Mouse (Mus musculus): ENCODE results near the gene Unc5c. TPM values are rescaled to one million over a fixed set of nuclear protein-coding genes. Genes with fewer than 3 reads are reported as not detected.
A peak's percentile ranks its signal among the peaks of the same experiment; 100 is the strongest.

The Unc5c gene
- polyA plus RNA-seq, 1 experiment from 2014 or later: 15.1 TPM

DNA sequence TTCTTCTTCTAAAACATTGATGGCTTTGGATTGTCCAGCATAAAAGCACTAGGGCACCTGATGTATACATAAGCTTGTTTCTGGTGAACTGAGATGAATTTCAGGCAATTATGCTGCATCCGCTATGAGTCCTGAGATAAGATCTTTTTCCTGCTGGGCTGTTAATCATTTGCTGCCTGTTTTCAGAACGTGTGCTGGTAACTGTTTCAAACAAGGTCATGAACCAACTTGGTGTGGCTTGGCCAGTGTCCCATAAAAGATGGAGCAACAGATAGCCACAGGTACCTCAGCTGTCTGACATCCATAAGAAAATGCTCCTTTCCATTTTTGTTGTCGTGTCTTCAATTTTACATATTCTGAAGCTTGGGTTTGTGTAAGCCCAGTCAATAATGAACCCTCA, 314.2 kb downstream of the Unc5c start:
- Histone ChIP-seq H3K4me1 (ENCODE audit: control insufficient read depth, insufficient read depth, low read length) (no peaks in the 10 kb centered on the region), H3K9me3 (ENCODE audit: control insufficient read depth, low read length) (no peaks in the 10 kb centered on the region), H3K4me3 (replicated peaks; ENCODE audit: low read depth, low read length) (no peak overlapping the region), H3K4me2 (ENCODE audit: low read length) (no peak overlapping the region), H3K27ac (replicated peaks; ENCODE audit: low read depth, low read length) (no peak overlapping the region), H3K27me3 (ENCODE audit: control insufficient read depth, insufficient read depth, low read length) (no peaks in the 10 kb centered on the region), H3K9ac (replicated peaks; ENCODE audit: low read length) (no peak overlapping the region), H3K36me3 (ENCODE audit: control insufficient read depth, insufficient read depth, low read length) (no peaks in the 10 kb centered on the region)
- ATAC-seq (ENCODE audit: low FRiP score, low TSS enrichment) (no peak), DNase-seq (no peak)
- WGBS: 70% methylated on average over 3 of the region's 3 CpGs

DNA sequence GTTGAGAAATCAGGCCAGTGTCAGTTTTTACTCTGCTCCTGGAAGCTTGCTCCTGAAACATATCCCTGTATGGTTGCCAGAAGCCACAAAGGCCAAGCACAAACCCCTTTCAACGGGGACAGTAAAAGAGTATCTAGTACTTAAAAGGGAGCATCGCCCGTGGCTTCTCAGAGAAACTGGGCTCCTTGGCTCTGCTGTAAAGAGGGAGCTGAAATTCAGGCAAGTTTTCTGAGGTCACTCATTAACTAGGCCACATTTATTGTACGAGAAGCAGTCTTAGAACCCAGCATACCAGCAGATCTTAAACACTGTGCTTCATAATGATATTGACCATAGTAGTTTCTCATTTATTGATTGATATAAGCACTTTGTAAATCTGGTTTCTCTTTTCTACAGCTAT, 317.5 kb downstream of the Unc5c start:
- no peak overlapping the region for H3K4me2 ChIP-seq (ENCODE audit: low read length)
- WGBS: 77% methylated on average over 4 of the region's 4 CpGs
- no peak for DNase-seq
- no peaks in the 10 kb centered on the region for H3K36me3 ChIP-seq (ENCODE audit: control insufficient read depth, insufficient read depth, low read length)
- no peaks in the 10 kb centered on the region for H3K27me3 ChIP-seq (ENCODE audit: control insufficient read depth, insufficient read depth, low read length)
- no peak overlapping the region for H3K9ac ChIP-seq (replicated peaks; ENCODE audit: low read length)
- no peaks in the 10 kb centered on the region for H3K4me1 ChIP-seq (ENCODE audit: control insufficient read depth, insufficient read depth, low read length)
- H3K27ac ChIP-seq (replicated peaks; ENCODE audit: low read depth, low read length): no peak overlapping the region
- no peak for ATAC-seq (ENCODE audit: low FRiP score, low TSS enrichment)
- no peak overlapping the region for H3K4me3 ChIP-seq (replicated peaks; ENCODE audit: low read depth, low read length)
- H3K9me3 ChIP-seq (ENCODE audit: control insufficient read depth, low read length): no peaks in the 10 kb centered on the region

DNA sequence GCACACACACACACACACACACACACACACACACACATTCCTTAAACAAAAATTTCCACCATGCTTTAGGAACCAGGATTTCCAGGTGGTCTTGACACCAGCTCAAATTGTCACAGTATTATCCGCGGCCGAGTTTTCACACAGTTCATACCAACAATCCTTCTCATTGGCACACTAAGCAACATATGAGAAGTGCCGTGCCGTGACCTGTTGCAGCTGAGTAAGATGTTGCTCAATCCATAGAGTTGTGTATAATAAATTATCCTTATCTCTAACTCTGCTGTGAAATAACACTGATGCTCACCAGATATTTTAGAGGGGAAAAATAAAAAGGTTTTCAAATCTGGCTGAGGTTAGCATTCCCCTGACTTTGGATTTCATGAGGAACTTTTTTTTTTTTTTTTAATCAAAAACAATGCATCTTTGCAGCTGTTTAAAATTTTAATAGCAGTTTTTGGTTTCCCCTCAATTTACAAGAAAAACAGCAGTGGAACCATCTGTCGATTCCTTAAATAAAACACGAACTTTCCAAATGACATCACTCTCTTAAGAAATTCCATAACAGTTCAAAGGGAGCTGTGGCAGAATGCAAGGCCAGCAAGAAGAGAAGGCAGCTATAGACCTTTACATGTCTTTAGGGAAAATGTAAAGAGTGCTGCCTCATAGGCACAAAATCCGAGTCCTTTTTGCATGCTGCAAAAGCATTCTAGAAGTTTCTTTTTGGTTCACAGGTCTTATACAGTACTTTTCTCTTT, 326.2 kb downstream of the Unc5c start:
- DNase-seq (no peak), ATAC-seq (ENCODE audit: low FRiP score, low TSS enrichment) (no peak)
- WGBS: 91% methylated on average over 8 of the region's 8 CpGs
- Histone ChIP-seq H3K9ac (replicated peaks; ENCODE audit: low read length) (no peak overlapping the region), H3K4me1 (ENCODE audit: control insufficient read depth, insufficient read depth, low read length) (no peaks in the 10 kb centered on the region), H3K27me3 (ENCODE audit: control insufficient read depth, insufficient read depth, low read length) (no peaks in the 10 kb centered on the region), H3K36me3 (ENCODE audit: control insufficient read depth, insufficient read depth, low read length) (no peaks in the 10 kb centered on the region), H3K4me2 (ENCODE audit: low read length) (no peak overlapping the region), H3K9me3 (ENCODE audit: control insufficient read depth, low read length) (no peaks in the 10 kb centered on the region), H3K27ac (replicated peaks; ENCODE audit: low read depth, low read length) (no peak overlapping the region), H3K4me3 (replicated peaks; ENCODE audit: low read depth, low read length) (no peak overlapping the region)

DNA sequence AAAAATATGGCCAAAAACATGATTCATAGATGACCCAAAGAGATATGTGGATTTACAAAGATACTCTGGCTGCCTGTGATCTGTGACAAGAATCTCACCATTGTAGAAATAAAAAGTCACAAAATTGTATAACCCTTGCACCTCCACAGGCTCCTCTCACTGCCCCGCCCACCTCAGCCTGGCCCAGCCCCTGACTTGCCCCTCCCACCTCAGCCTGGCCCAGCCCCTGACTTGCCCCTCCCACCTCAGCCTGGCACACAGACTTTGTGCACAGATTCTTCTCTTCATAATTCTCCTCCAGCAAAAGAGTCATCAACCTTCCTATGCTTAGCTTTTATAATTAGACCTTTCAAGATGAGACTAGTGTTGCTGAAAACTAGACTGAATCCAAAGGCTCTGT, 327.1 kb downstream of the Unc5c start:
- no peak overlapping the region for H3K9ac ChIP-seq (replicated peaks; ENCODE audit: low read length)
- 84% methylated on average over 1 of the region's 1 CpGs for WGBS
- no peaks in the 10 kb centered on the region for H3K4me1 ChIP-seq (ENCODE audit: control insufficient read depth, insufficient read depth, low read length)
- no peak overlapping the region for H3K27ac ChIP-seq (replicated peaks; ENCODE audit: low read depth, low read length)
- DNase-seq (no peak), ATAC-seq (ENCODE audit: low FRiP score, low TSS enrichment) (no peak)
- H3K27me3 ChIP-seq (ENCODE audit: control insufficient read depth, insufficient read depth, low read length): no peaks in the 10 kb centered on the region
- H3K4me2 ChIP-seq (ENCODE audit: low read length): no peak overlapping the region
- no peaks in the 10 kb centered on the region for H3K9me3 ChIP-seq (ENCODE audit: control insufficient read depth, low read length)
- no peaks in the 10 kb centered on the region for H3K36me3 ChIP-seq (ENCODE audit: control insufficient read depth, insufficient read depth, low read length)
- no peak overlapping the region for H3K4me3 ChIP-seq (replicated peaks; ENCODE audit: low read depth, low read length)

DNA sequence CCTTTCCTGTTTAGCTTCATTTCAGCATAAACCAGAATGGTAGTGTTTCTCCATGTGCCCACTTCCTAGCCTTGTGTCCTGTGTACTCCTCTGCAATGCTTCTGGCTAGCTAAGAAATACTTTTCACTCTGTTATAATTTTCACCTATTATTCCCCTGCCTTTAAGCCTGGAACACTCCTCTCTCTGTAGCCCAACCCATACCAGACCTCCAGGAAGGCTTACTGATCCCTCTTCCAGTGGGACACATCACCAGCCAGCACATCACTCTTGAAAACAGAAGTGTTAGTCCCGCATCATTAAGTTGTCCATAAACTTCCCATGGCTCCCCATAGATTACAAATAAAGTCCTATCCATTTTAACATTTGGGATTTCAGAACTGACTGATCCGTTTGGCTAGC, 328.7 kb downstream of the Unc5c start:
- ATAC-seq (ENCODE audit: low FRiP score, low TSS enrichment) (no peak), DNase-seq (no peak)
- WGBS: 90% methylated on average over 2 of the region's 2 CpGs
- no peaks in the 10 kb centered on the region for H3K36me3 ChIP-seq (ENCODE audit: control insufficient read depth, insufficient read depth, low read length)
- H3K4me3 ChIP-seq (replicated peaks; ENCODE audit: low read depth, low read length): no peak overlapping the region
- no peak overlapping the region for H3K9ac ChIP-seq (replicated peaks; ENCODE audit: low read length)
- H3K27ac ChIP-seq (replicated peaks; ENCODE audit: low read depth, low read length): no peak overlapping the region
- H3K27me3 ChIP-seq (ENCODE audit: control insufficient read depth, insufficient read depth, low read length): no peaks in the 10 kb centered on the region
- no peaks in the 10 kb centered on the region for H3K4me1 ChIP-seq (ENCODE audit: control insufficient read depth, insufficient read depth, low read length)
- no peak overlapping the region for H3K4me2 ChIP-seq (ENCODE audit: low read length)
- H3K9me3 ChIP-seq (ENCODE audit: control insufficient read depth, low read length): no peaks in the 10 kb centered on the region

DNA sequence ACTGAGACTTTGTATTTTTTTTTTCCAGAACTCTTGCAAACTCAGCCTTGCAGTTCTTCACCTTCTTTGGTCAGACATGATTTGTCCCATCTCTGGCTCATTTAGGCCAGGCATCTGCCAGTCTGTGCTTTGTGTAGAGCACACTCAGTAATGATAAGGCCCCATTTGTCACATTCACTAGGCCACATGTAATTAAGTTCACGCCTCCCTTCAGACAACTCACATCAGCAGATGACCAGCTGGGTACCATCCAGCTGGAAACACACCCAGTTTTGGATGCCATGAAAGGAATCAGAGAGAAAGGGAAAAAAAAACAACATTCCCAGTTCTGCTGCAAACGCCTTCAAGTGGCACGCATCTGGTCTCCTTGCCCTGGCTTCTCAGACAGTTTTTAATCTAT, 329.4 kb downstream of the Unc5c start:
- no peak for DNase-seq
- no peaks in the 10 kb centered on the region for H3K36me3 ChIP-seq (ENCODE audit: control insufficient read depth, insufficient read depth, low read length)
- no peak overlapping the region for H3K4me3 ChIP-seq (replicated peaks; ENCODE audit: low read depth, low read length)
- no peak overlapping the region for H3K27ac ChIP-seq (replicated peaks; ENCODE audit: low read depth, low read length)
- no peaks in the 10 kb centered on the region for H3K27me3 ChIP-seq (ENCODE audit: control insufficient read depth, insufficient read depth, low read length)
- no peaks in the 10 kb centered on the region for H3K4me1 ChIP-seq (ENCODE audit: control insufficient read depth, insufficient read depth, low read length)
- H3K9ac ChIP-seq (replicated peaks; ENCODE audit: low read length): no peak overlapping the region
- 81% methylated on average over 3 of the region's 3 CpGs for WGBS
- ATAC-seq (ENCODE audit: low FRiP score, low TSS enrichment): no peak
- no peak overlapping the region for H3K4me2 ChIP-seq (ENCODE audit: low read length)
- H3K9me3 ChIP-seq (ENCODE audit: control insufficient read depth, low read length): no peaks in the 10 kb centered on the region

DNA sequence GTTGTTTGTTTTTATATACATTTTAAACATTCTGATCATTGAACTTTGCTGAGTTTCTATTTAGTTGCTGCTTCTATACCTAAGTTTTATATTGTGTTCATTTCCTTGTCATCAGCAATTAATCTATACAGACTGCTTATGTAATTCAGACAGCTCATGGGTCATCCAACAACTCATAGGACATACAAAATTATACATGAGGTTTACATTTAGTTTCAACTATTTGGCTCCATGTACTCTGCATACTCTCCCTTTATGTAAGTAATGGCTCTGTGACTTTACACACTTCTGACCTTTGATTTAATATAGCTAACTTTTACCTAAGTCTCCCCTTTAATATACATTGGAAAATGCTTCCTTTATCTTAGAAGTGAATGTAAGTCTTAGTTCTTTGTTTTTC, 332.4 kb downstream of the Unc5c start:
- no peak for DNase-seq
- Histone ChIP-seq H3K9ac (replicated peaks; ENCODE audit: low read length) (no peak overlapping the region), H3K36me3 (ENCODE audit: control insufficient read depth, insufficient read depth, low read length) (no peaks in the 10 kb centered on the region), H3K4me3 (replicated peaks; ENCODE audit: low read depth, low read length) (no peak overlapping the region), H3K4me1 (ENCODE audit: control insufficient read depth, insufficient read depth, low read length) (no peaks in the 10 kb centered on the region), H3K27me3 (ENCODE audit: control insufficient read depth, insufficient read depth, low read length) (no peaks in the 10 kb centered on the region), H3K27ac (replicated peaks; ENCODE audit: low read depth, low read length) (no peak overlapping the region), H3K4me2 (ENCODE audit: low read length) (no peak overlapping the region), H3K9me3 (ENCODE audit: control insufficient read depth, low read length) (no peaks in the 10 kb centered on the region)
- no peak for ATAC-seq (ENCODE audit: low FRiP score, low TSS enrichment)

DNA sequence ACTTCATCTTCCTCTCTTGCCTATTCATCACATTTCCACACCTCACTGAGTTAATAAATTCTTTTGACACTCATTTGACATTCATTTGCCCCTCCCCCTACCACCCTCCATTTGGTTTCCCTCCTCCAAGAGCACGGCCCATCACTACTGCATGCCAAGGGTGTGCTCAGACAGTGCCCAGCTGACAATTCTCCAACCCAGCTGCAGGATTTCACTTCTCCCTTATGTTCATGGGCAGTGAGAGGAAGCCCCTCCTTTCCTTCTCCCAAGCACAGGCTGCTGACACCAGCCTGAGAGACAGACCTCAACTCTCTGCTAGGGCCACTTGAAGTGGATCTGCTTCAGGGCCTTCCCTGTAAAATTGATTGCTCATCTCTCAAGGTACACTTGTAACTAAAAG, 332.8 kb downstream of the Unc5c start:
- H3K27ac ChIP-seq (replicated peaks; ENCODE audit: low read depth, low read length): no peak overlapping the region
- H3K9ac ChIP-seq (replicated peaks; ENCODE audit: low read length): no peak overlapping the region
- no peak for DNase-seq
- 0 out of 2 replicates have a peak, but pooled peaks have one; percentile 24 for ATAC-seq (ENCODE audit: low FRiP score, low TSS enrichment)
- 34% methylated on average over 1 of the region's 1 CpGs for WGBS
- H3K4me1 ChIP-seq (ENCODE audit: control insufficient read depth, insufficient read depth, low read length): no peaks in the 10 kb centered on the region
- H3K36me3 ChIP-seq (ENCODE audit: control insufficient read depth, insufficient read depth, low read length): no peaks in the 10 kb centered on the region
- no peak overlapping the region for H3K4me3 ChIP-seq (replicated peaks; ENCODE audit: low read depth, low read length)
- H3K4me2 ChIP-seq (ENCODE audit: low read length): no peak overlapping the region
- H3K27me3 ChIP-seq (ENCODE audit: control insufficient read depth, insufficient read depth, low read length): no peaks in the 10 kb centered on the region
- no peaks in the 10 kb centered on the region for H3K9me3 ChIP-seq (ENCODE audit: control insufficient read depth, low read length)

DNA sequence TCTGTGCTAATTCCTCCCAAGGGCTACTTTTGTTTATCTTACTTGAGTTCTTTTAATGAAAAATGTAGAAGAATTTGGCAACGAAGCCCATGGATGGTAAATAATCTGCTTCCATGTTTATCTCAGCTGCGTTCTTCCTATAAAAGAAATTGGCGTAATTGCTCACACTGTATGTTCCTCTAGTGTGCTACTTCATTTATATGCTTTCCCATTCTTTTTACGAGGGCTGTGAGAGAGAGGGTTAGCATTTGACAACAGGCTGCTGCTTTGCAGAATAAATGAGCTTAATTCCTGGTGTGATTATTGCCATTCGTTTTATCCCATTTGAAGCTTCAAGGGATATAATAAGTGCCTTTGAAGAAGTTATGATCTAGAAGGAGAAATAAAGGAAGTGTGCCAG, 339.1 kb downstream of the Unc5c start:
- H3K27ac ChIP-seq (replicated peaks; ENCODE audit: low read depth, low read length): no peak overlapping the region
- no peak for DNase-seq
- 82% methylated on average over 5 of the region's 5 CpGs for WGBS
- no peak overlapping the region for H3K4me2 ChIP-seq (ENCODE audit: low read length)
- H3K36me3 ChIP-seq (ENCODE audit: control insufficient read depth, insufficient read depth, low read length): no peaks in the 10 kb centered on the region
- no peak overlapping the region for H3K4me3 ChIP-seq (replicated peaks; ENCODE audit: low read depth, low read length)
- H3K9me3 ChIP-seq (ENCODE audit: control insufficient read depth, low read length): no peaks in the 10 kb centered on the region
- no peak for ATAC-seq (ENCODE audit: low FRiP score, low TSS enrichment)
- no peaks in the 10 kb centered on the region for H3K4me1 ChIP-seq (ENCODE audit: control insufficient read depth, insufficient read depth, low read length)
- no peak overlapping the region for H3K9ac ChIP-seq (replicated peaks; ENCODE audit: low read length)
- H3K27me3 ChIP-seq (ENCODE audit: control insufficient read depth, insufficient read depth, low read length): no peaks in the 10 kb centered on the region

Measured in midbrain, embryonic 14.5 days (tissue).